Mouse (Mus musculus): ENCODE data around the gene Mrpl20.

Gene Mrpl20

DNA sequence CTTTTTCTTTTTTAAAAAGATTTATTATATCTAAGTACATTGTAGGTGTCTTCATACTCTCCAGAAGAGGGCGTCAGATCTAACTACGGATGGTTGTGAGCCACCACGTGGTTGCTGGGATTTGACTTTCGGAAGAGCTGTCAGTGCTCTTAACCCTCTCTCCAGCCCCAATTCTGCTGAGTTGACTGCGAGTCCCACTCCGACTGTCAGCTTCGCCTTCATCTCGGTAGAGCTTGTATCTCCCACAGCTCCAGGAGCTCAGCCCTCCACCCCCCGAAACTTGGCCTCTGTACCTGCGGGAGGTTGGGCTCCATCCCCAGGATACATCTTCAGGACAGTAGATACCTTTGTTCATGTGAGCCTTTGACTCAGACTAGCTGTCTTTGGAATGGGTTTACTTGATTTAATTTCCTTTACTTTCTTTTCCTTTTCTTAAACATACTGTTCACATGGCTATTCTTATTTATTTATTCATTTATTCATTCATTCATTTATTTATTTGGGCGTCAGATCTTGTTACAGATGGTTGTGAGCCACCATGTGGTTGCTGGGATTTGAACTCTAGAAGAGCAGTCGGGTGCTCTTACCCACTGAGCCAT lies at the start of gene Mrpl20:
Gene Mrpl20, plus strand, starts transcription at position 138 of the 599 bp plus-strand sequence.
- no peak for DNase-seq

- no peak for DNase-seq
These were observed 45.7 kb upstream of the Mrpl20 start for GRCm38 (mm10) chr4:155757011-155757410.

GRCm38 (mm10) chr4:155759862-155760612 lies 42.6 kb upstream of the Mrpl20 start:
- DNase-seq: no peak

DNA sequence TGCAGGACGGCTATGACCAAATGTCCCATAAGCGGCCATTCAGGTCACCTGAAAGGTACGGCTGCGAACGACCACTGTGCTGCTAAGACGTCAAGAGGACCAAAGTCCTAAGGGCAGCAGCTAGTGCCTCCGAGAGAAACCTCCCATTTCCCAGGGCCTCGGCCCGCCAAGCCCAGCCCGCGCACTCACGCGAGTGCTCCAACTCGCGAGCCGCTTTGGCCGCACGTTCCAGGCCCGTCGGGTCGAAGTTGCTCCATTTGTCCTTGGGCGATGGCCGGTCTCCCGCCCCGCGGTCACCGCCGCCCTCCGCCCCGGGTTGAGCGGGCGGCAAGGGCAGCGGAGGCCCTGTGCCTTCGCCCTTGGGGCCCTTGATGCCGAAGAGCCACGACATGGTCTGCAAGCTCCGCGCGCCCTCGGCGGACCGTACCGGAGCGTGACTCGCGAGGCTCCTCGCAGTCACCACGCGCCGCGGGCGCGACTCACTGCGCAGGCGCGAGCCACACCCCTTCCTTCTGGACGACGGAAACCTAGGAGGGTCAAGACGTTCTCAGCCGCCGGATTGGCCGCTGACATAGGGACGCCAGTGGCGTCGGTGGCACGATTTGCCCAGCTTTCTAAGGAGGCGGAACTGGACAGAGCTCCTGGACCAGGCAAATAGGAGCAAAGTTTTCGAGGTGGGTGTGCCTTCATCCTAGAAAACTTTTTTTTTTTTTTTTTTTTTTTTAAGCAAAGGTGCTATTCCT lies 41.9 kb upstream of the Mrpl20 start, which contains the start of gene Atad3a:
Gene Atad3a, minus strand, starts transcription at position 481 of the 743 bp plus-strand sequence.
- peak; percentile 97 to 98 for DNase-seq

DNA sequence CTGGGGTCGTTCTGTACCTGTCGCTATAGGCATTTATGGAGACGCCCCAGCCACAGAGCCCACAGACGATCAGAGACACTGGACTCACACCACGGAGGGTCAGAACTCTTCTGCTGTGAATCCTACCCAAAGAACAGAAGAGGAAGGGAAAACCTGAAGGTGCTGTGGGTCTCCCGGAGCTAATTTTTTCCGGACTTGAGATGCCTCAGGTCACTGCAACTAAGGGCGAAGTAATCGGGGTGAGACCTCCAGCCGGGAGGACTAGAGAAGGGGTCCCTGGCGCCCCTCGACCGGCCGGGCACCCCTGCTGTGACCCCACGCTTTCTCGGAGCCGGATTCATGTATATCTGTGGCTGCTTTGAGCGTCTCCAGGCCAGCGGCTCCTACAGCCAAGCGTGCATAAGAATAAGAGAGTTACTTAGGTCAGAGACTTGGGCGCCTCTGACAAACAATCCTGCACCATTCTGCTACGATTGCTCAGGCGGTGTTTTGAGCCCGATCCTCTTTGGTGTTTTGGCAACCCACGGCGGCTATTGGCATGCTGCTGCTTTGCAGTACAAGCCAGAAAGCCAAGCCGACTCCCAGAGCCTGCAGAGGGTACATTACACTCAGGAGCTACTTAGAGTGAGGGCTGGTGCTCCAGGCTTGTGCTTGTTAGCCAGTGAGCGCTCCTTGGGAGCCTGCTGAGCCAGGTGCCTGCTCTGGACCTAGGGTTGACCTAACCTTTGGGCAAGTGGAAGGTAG lies 41.1 kb upstream of the Mrpl20 start:
- no peak for DNase-seq

DNA sequence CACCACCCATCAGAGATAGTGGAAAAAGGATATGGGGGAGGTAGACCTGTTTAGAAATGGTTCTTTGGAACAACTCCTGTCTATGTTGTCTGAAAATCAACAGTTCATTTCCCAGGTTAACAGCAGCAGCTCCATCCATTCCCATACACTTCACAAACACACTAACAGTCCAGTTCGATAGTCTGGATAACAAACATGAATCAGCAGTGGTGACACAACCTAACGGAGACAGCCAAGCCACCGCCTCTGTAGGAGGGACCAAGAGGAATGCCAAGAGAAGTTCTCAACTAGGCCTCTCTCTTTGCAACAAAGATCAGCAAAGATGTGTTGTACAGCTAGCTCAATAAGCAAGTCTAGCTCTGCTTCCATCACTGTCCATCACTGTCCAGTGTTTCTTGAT lies 40.3 kb upstream of the Mrpl20 start:
- no peak for DNase-seq

DNA sequence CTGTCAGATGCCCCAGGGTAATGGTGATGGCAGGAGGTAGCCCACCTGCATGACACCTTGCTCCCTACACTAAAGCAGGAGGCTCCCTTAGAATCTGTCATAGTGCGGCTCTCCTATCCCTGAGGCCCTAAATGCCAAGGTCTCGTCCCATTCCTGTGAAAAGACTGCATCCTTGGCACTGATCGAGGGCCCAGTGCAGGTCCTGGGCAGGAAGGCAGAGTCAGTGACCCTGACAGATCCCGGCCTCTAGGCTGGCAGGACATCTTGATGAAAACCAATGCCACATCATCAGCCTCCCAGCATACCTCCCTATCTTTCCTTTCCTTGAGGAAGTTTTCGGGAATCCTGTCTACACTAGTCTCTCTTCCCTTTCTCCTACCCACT lies 33.2 kb upstream of the Mrpl20 start:
- no peak for DNase-seq

GRCm38 (mm10) chr4:155769880-155770512 lies 32.7 kb upstream of the Mrpl20 start:
- peak; percentile 89 to 91 for DNase-seq

GRCm38 (mm10) chr4:155770626-155771025 lies 32.1 kb upstream of the Mrpl20 start:
- DNase-seq: no peak

- DNase-seq: peak in 1 of 2 experiments; percentile 31
These were observed 31.0 kb upstream of the Mrpl20 start for GRCm38 (mm10) chr4:155771706-155772105.

GRCm38 (mm10) chr4:155772786-155773185 lies 29.9 kb upstream of the Mrpl20 start:
- no peak for DNase-seq

DNA sequence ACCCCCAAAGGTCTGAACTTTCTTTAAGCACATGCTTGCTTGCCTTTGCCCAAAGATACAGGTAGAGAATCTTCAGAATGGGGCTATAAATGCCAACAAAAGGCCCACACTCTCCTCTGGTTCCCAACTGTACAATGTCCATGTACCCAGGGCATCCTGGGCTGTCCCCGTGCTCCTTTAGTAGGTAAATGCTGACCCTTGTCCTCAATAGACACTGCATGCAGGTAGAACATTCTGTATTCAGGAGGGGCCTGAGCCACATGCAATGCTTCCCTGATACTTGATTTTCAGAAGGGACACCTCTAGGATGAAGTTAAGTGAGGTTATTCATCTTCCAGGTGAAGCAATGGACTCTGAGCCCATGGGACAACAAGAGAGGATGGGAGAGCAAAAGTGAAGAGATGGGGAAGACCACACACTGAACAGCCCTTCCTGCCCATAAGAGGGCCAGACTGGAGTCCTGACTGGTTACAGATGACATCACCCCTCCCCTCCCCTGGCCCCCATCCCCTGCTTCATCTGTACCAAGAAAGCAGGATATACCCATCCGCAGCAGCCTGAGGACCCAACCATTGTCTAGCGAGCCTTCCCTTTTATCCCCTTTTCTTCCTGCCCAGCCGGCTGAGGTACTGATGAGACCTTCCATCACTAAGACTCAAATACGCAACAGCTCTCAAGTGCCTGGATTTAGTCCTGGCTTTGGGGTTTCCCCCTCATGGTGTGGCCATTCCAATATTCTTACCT lies 29.2 kb upstream of the Mrpl20 start:
- DNase-seq: no peak

- peak; percentile 91 to 94 for DNase-seq
These were observed 28.4 kb upstream of the Mrpl20 start, which contains the start of gene Vwa1 for GRCm38 (mm10) chr4:155774280-155774754. Gene Vwa1, minus strand, starts transcription at chr4:155774698.

GRCm38 (mm10) chr4:155774971-155775740 lies 27.5 kb upstream of the Mrpl20 start:
- DNase-seq: peak; percentile 36 to 50

GRCm38 (mm10) chr4:155775855-155776254 lies 26.8 kb upstream of the Mrpl20 start:
- no peak for DNase-seq

DNA sequence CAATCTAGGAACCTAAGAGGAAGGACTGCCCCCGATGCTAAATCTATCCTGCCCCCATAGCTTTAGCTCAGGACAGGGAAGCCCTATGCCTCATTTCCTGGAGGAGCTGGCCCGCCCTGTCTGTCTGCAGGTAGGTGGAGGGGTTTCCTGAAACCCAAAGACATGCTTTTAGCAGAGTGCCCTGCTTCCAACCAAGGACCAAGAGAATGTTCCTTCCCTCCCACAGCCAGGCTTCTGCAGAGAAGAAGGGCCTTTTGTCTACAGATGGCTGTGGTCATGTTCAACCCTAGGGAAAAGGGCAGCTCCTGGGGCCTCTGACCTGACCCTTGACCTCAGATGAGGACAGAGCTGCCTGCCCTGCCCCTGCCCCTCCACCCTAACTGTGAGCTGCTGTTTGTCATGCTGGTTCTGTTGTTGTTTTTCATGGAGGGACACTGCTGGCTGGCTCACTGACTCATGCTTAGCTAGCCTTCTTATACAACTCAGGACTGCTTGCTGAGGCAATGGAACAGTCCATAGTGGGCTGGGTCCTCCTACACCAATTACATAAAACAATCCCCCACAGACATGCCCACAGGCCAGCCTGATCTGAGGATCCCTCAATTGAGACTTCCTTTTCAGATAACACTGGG lies 25.9 kb upstream of the Mrpl20 start:
- DNase-seq: no peak

GRCm38 (mm10) chr4:155777816-155778215 lies 24.9 kb upstream of the Mrpl20 start:
- no peak for DNase-seq

GRCm38 (mm10) chr4:155779498-155779897 lies 23.2 kb upstream of the Mrpl20 start:
- no peak for DNase-seq

DNA sequence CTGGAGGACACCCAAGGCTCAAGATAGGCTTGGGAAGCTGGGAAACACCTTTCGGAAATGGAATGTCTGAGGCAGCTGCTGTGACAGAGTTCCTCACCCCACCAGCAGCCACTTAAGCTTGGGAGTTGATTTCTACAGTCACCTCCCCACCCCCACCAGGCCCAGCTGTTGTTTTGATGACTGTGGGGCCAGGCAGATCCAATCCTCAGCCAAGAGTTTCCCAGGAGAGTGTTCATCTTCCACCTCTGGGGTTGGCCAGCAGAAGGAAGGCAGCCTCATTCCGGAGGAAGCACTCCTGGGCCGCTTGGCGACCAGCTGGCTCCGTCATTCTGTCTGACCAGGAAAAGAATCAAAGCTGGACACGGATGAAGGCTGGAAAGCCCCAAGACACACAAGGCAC lies 21.8 kb upstream of the Mrpl20 start:
- no peak for DNase-seq

DNA sequence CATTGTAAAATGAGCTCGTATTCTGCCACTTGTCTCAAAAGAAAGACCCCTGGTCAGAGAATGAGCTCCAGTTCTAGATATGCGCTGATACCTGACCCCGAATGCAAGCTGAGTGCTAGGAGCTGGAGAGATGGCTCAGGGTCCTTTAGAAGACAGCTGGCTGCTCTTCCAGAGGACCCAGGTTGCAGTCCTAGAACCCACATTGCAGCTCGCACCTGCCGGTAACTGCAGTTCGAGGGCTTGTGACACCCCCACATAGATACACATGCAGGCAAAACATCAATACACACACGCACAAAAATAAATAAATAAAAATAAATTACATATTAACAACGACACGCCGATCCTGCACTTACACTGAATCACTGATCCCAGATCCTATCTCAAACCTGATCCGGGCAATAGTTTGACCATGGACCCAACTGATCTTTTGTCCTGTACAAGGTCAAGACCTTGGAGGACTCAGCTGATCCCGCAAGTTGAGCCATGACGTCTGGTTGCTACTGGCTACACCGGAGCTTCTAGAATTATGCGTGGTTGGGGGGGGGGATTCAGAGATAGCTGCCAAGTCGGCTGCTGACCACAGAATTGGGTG lies 19.1 kb upstream of the Mrpl20 start:
- no peak for DNase-seq
